Comparison of ENCODE assay signal across 8 mouse cellular contexts in genomic region chr6:11908170-11908569, GRCm38 (mm10). TPM values are rescaled to one million over a fixed set of nuclear protein-coding genes. Genes with fewer than 3 reads are reported as not detected.
DNase-seq lines count a peak whose midpoint lies in the region; ATAC-seq and TF ChIP-seq lines count a peak whose summit lies in the region.

No protein-coding gene starts in this region.

- peak overlapping the region; percentile 91 for H3K9ac ChIP-seq in hindbrain, embryonic 13.5 days
- peak overlapping the region; percentile 69 for H3K9ac ChIP-seq in midbrain, embryonic 15.5 days

- no peaks in the 10 kb centered on the region for H3K9me3 ChIP-seq in hindbrain, embryonic 13.5 days
- no peaks in the 10 kb centered on the region for H3K9me3 ChIP-seq in midbrain, embryonic 15.5 days

- H3K27ac ChIP-seq in layer of hippocampus, adult 2 months: peak overlapping the region; percentile 99
- H3K27ac ChIP-seq in hindbrain, embryonic 13.5 days: no peak overlapping the region
- H3K27ac ChIP-seq in midbrain, embryonic 15.5 days: no peak overlapping the region

- H3K4me1 ChIP-seq in hindbrain, embryonic 13.5 days (replicated peaks): peaks cover 20% of the 10 kb centered on the region
- peaks cover 20% of the 10 kb centered on the region for H3K4me1 ChIP-seq in midbrain, embryonic 15.5 days

- TF ChIP-seq CTCF in layer of hippocampus, adult 2 months (conservative IDR thresholded peaks at IDR 0.05): no peak

- H3K4me2 ChIP-seq in hindbrain, embryonic 13.5 days: peak overlapping the region; percentile 70
- H3K4me2 ChIP-seq in midbrain, embryonic 15.5 days: peak overlapping the region; percentile 65

- DNase-seq in layer of hippocampus, adult 2 months (ENCODE audit: low spot score in 2 of 2): no peak
- no peak for DNase-seq in layer of hippocampus, adult 18-20 months (ENCODE audit: low spot score in 2 of 2)
- DNase-seq in brain, adult 2 months (ENCODE audit: low read depth, low spot score): peak; percentile 16
- no peak for DNase-seq in adrenal gland, adult (ENCODE audit: inconsistent age in 2 of 2, low spot score in 1 of 2)
- no peak for DNase-seq in gastrocnemius, postnatal 36 days
- no peak for DNase-seq in cerebellum, adult 18-20 months

- H3K27me3 ChIP-seq in hindbrain, embryonic 13.5 days: no peaks in the 10 kb centered on the region
- no peaks in the 10 kb centered on the region for H3K27me3 ChIP-seq in midbrain, embryonic 15.5 days (replicated peaks)

- intact Hi-C loops in gastrocnemius, postnatal 36 days (cut with DNase I): no loop called here

- WGBS in hindbrain, embryonic 13.5 days: 27% methylated on average over 7 of the region's 7 CpGs
- WGBS in midbrain, embryonic 15.5 days: 25% methylated on average over 7 of the region's 7 CpGs

- ATAC-seq in hindbrain, embryonic 13.5 days (ENCODE audit: low FRiP score): no peak
- 0 out of 2 replicates have a peak, but pooled peaks have one; percentile 10 for ATAC-seq in midbrain, embryonic 15.5 days (replicated peaks)

- peak overlapping the region; percentile 77 for H3K4me3 ChIP-seq in layer of hippocampus, adult 2 months
- peak overlapping the region; percentile 90 for H3K4me3 ChIP-seq in hindbrain, embryonic 13.5 days
- H3K4me3 ChIP-seq in midbrain, embryonic 15.5 days: peak overlapping the region; percentile 82

- H3K36me3 ChIP-seq in hindbrain, embryonic 13.5 days: peaks cover 14% of the 10 kb centered on the region
- H3K36me3 ChIP-seq in midbrain, embryonic 15.5 days (replicated peaks): peaks cover 10% of the 10 kb centered on the region

RNA-seq across cellular contexts. Expression of gene Phf14, which starts 0.6 kb away (rescaled TPM):
- total RNA-seq in layer of hippocampus, adult 2 months (2021): 10 to 100 TPM; 80.5 to 82.9 TPM
- 10 to 100 TPM; 66.5 to 72.1 TPM for total RNA-seq in layer of hippocampus, adult 18-20 months (2021)
- polyA plus RNA-seq in hindbrain, embryonic 13.5 days (2015; fragmentation: Nextera tagmentation; extraction: Ambion mirVana): 109 TPM in 2 replicates
- polyA plus RNA-seq in midbrain, embryonic 15.5 days (2015; fragmentation: Nextera tagmentation; extraction: Ambion mirVana): 83.3 and 93.3 TPM in 2 replicates
- 10 to 100 TPM; 20.7 to 21.3 TPM for total RNA-seq in gastrocnemius, postnatal 36 days (2021)

RNA-seq across cellular contexts. Expression of gene Ndufa4, which starts 0.9 kb away (rescaled TPM):
- 100 to 1,000 TPM; 698 to 706 TPM for total RNA-seq in layer of hippocampus, adult 2 months (2021)
- total RNA-seq in layer of hippocampus, adult 18-20 months (2021): 100 to 1,000 TPM; 680 to 729 TPM
- 1,088 and 1,091 TPM in 2 replicates for polyA plus RNA-seq in hindbrain, embryonic 13.5 days (2015; fragmentation: Nextera tagmentation; extraction: Ambion mirVana)
- polyA plus RNA-seq in midbrain, embryonic 15.5 days (2015; fragmentation: Nextera tagmentation; extraction: Ambion mirVana): 966 and 990 TPM in 2 replicates
- total RNA-seq in gastrocnemius, postnatal 36 days (2021): 1,000 to 10,000 TPM; 1,316 to 1,443 TPM
